Mouse (Mus musculus) urinary bladder, postnatal 10 days (tissue): ENCODE data around the gene Zfp654.
A peak's percentile ranks its signal among the peaks of the same experiment; 100 is the strongest.
"Not testable (repeated sequence)": the region's sequence is repeated elsewhere in the genome, so short reads cannot be mapped to it uniquely, and the experiment has no call there.

ENCODE experiments used
- DNase-seq: peaks from one replicate; pipeline ENCODE4 v3.0.0; 2022; ENCODE audit warnings: low spot score

Zfp654 gene

DNA sequence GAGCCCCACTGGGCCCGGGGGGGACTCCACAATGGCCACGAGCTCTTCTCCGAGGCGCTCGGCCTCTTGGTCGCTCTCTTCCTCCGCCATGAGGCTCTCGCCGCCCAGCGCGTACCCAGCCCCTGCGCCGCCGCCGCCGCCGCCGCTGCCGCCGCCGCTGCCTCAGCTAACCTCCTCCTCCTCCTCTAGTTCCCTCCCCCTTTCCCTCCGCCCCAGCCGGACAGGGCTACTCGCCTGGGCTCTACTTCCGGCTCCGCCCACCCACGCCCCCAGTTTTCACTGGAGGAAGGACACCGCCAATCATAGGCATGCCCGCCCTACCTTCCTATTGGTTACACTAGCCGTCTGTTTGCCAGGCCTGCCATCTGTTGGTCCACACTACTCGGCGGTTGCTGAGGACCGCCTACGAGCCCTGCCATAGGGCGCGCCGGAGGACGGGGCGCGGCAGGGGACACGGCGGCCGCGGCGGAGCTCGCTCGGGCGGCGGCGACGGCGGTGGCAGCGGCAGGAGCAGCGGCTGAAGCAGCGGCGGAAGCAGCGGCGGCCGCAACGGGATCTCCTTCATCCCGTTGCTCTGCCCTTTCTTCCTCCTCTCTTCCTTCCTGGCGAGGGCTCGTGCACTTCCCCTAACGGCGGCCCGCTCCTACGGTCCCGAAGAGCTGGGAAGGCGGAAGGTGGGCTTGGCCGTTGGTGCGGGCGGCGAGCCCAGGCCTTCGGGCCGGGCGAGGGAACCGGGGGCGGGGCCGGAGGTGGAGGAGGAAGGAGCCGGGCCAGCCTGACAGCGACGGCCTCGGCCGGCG lies at the start of gene Zfp654, which contains the start of gene Cggbp1:
Zfp654 (minus strand) TSS at position 90 of the 800 bp plus-strand sequence.
Cggbp1 (plus strand) TSS at position 434 of the 800 bp plus-strand sequence.
- peak; percentile 99 for DNase-seq

GRCm38 (mm10) chr16:64899084-64899483 lies 47.6 kb upstream of the Zfp654 start:
- no peak for DNase-seq

GRCm38 (mm10) chr16:64889496-64889895 lies 38.0 kb upstream of the Zfp654 start:
- DNase-seq = no peak

- DNase-seq = no peak
Measured at GRCm38 (mm10) chr16:64885547-64885946, 34.1 kb upstream of the Zfp654 start.

DNA sequence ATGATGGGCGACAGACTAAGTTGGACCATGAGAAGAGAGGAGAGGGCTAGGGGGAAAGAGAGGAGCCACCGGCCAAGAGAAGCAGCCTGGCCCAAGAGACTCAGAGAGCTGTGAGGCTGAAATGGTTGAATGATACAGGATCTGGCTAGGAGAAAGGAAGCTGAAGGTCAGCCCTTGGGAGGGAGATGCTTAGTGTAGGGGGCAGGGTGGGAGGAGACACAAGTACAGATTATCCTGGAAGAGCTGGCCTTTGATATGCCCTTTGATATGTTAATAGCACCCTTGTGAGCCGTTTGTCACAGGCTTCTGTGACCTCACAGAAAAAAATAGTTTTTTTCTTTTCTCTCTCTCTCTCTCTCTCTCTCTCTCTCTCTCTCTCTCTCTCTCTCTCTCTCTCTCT lies 33.7 kb upstream of the Zfp654 start:
- DNase-seq = no peak

- DNase-seq = no peak
Measured at GRCm38 (mm10) chr16:64884420-64884838, 33.0 kb upstream of the Zfp654 start.

DNA sequence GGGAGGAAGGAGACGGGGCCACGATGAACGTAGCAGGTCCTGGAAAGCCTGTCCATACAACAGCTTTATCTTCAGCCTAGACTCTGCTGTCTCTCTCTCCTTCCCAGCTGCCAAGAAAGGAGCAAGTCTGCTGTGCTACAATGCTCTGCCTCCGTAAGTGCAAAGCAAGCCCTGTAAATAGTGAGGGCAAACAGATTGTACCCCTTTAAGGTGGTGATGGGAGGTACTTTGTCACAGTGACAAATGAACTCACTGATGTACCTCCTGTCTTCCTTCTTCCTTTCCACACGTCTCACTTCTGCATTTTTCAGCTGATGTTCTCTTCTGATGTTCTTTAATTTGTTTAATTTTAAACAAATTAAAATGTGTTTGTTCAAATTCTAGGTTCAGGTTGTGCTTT lies 32.4 kb upstream of the Zfp654 start:
- no peak for DNase-seq

DNA sequence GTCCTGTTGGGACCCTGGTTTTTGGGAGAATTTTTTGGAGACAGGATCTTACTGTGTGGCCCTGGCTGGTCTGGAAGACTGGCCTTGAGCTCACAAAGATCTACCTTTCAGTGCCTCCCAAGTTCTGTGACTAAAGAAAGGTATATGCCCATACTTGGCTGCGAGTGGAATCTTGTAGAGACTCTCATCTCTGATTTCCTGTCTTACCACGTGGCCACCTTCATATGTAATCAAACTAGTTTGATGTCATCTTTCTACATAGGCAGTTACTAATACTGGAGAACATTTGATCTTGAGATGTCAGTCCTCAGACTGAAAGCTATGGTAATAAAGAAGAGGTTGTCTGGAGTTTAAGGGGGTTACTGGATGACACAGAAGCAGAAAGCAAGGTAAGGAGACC lies 30.0 kb upstream of the Zfp654 start:
- no peak for DNase-seq

- no peak for DNase-seq
Measured at GRCm38 (mm10) chr16:64880986-64881385, 29.5 kb upstream of the Zfp654 start.

GRCm38 (mm10) chr16:64879735-64880134 lies 28.3 kb upstream of the Zfp654 start:
- no peak for DNase-seq

DNA sequence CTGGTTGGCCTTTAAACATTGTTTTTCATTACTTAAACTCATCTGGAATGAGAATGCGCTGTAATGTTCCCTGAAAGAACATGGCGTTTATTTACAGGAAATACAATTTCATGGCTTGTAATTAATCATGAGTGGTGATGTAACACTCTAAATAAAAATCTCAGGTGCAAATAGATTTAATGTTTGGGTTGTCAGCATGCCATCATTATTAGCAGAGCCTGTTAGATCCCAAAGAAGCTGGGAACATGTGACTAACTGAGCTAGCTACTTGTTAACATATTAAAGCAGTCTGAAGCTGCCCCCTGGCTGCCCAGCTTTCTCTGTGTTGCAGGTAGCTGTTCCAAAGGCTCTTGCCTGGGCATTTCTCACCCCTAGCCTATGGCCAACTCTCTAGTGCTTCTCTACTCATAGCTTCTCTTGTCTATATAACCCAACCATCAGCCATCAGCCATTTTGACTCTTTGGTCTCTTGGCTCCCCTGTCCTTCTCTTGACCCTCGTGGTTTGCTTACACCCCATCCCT lies 27.2 kb upstream of the Zfp654 start:
- no peak for DNase-seq

- DNase-seq = no peak
Measured at GRCm38 (mm10) chr16:64877314-64877713, 25.9 kb upstream of the Zfp654 start.

GRCm38 (mm10) chr16:64876631-64877265 lies 25.3 kb upstream of the Zfp654 start:
- DNase-seq = no peak

DNA sequence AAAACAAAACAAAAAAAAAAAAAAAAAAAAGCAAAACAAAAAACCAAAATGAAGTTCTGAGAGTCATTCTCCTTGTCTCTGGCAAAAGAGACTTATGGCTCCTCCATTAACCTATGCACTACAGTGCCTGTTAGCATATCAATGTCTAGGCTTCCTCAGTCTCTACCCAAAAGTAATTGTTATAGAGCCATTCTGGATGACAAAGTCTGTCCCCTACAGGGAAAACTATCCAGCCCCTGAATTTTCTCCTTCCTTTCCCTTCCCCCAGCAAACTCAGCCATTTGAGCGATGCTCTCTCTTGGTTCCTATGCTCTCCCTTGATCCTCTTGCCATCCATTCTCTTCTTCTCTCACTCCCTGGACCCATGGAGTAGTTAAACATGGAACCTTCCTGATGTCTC lies 24.4 kb upstream of the Zfp654 start:
- DNase-seq = no peak

- DNase-seq = no peak
Measured at GRCm38 (mm10) chr16:64875384-64875783, 23.9 kb upstream of the Zfp654 start.

DNA sequence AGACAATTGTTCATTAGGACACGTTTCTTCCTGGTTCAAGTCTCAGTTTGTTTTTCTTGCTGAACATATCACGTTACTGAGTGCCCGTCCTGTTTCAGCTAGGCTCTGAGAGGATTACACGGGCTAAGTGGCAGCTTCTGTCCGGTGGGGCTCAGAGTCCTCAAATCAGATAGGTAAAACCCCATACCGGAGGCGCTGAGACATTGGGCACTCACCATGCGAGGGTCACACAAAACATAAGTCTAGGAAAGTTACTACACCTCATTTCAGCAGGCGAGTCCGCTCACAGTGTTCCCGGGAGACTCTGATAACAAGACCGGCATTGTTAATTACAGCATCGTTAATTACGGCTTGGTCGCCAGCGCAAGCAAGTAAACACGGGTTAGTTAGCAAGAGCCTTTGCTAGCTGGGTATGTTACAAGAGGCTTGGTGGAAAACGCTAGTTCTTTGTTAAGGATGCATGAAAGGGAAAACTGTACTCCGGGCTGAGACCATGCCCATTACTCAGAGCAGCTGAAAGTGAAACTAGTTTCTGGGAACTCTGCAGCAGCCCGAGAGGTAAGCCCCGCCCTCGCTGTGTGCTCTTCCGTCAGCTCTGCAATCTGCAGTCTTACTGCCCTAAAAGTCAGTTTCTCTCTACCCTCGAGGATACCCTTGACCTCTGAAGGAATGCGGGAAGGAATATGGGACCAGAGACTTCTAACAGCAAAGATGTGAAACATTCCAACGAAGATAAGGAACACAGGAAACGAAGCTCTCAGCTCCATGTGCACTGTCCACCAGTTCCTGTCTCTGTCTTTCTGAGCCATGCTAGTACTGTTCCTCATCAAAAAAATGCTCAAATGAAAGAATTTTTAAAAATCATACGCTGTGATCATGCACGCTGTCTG lies 22.2 kb upstream of the Zfp654 start:
- no peak for DNase-seq

DNA sequence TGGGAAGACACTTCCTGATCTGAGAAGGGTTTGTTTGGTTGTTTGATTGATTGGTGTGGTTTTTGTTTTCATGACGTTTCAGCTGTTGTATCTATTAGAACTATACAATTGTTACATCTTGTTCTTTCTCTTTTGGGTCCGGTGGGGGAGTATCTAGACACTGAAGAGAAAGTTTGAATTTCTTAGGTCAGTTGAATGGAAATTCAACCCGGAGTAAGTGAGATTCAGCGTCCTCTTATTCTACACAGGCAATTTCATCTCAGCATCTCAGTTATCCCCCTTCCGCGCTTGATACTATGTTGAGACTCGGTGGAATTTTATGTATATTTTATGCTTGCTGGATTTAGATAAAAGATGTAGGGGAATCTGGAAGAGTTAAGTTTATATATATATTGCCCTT lies 21.4 kb upstream of the Zfp654 start:
- DNase-seq = no peak

- no peak for DNase-seq
Measured at GRCm38 (mm10) chr16:64872296-64872695, 20.8 kb upstream of the Zfp654 start.

GRCm38 (mm10) chr16:64869621-64870020 lies 18.2 kb upstream of the Zfp654 start:
- no peak for DNase-seq

- no peak for DNase-seq
Measured at GRCm38 (mm10) chr16:64868613-64869012, 17.2 kb upstream of the Zfp654 start.

DNA sequence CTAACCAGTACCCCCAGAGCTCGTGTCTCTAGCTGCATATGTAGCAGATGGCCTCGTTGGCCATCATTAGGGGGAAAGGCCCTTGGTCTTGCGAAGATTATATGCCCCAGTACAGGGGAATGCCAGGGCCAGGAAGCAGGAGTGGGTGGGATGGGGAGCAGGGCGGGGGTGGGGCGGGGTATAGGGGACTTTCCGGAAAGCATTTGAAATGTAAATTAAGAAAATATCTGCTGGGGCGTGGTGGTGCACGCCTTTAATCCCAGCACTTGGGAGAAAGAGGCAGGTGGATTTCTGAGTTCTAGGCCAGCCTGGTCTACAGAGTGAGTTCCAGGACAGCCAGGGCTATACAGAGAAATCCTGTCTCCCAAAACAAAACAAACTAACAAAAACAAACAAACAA lies 14.4 kb upstream of the Zfp654 start:
- DNase-seq = not testable (repeated sequence)

DNA sequence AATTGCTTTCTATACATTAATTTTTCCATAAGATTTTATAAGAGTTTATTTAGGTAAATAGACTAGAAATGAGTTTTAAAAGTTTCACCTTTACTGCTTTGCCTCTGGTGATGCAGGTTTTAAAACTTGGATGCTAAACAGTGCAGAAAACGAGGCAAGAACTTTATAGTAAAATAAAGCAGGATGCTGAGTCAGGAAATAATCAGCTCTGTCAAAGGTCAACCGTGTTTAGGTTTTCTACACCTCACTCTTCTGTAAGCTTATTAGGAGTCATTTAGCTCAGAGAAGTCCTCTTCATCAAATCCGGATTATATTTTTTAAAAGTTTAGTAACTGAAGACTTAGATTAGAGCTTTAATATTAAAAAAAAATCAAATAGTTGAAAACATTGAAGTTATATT lies 5.5 kb upstream of the Zfp654 start:
- DNase-seq = no peak
